ENCODE assay signal across 7 mouse cellular contexts in genomic region chr9:58442105-58443010, GRCm38 (mm10). TPM values are rescaled to one million over a fixed set of nuclear protein-coding genes. Genes with fewer than 3 reads are reported as not detected.
DNase-seq lines count a peak whose midpoint lies in the region; ATAC-seq and TF ChIP-seq lines count a peak whose summit lies in the region.

No protein-coding gene starts in this region.

- TF ChIP-seq CTCF in kidney, postnatal 0 days (IDR thresholded peaks at IDR 0.05; ENCODE audit: low read depth), result no peak

- ATAC-seq in kidney, postnatal 0 days (replicated peaks; ENCODE audit: low FRiP score, low read depth), result no peak
- peak; percentile 51; the same call in 1 of the 2 replicates for ATAC-seq in forebrain, embryonic 13.5 days
- ATAC-seq in midbrain, embryonic 16.5 days, result no peak
- ATAC-seq in monocyte, adult 5-6 weeks (replicated peaks; ENCODE audit: insufficient number of reproducible peaks, low FRiP score, low TSS enrichment, poor library complexity, severe bottlenecking), result no peak

- peak; percentile 18 for DNase-seq in kidney, postnatal 0 days (ENCODE audit: low spot score)
- no peak for DNase-seq in kidney, postnatal 14 days
- peak; percentile 93 for DNase-seq in brain, adult 2 months (ENCODE audit: low read depth, low spot score)
- DNase-seq in kidney, postnatal 36 days, result no peak

- H3K27me3 ChIP-seq in kidney, postnatal 0 days (ENCODE audit: insufficient read depth, low read length), result no peaks in the 10 kb centered on the region
- H3K27me3 ChIP-seq in forebrain, embryonic 13.5 days, result no peaks in the 10 kb centered on the region
- H3K27me3 ChIP-seq in midbrain, embryonic 16.5 days (ENCODE audit: control insufficient read depth, insufficient read depth, low read depth, low read length), result no peaks in the 10 kb centered on the region

- H3K4me1 ChIP-seq in kidney, postnatal 0 days (replicated peaks; ENCODE audit: insufficient read depth, low read length), result no peaks in the 10 kb centered on the region
- peaks cover 64% of the 10 kb centered on the region for H3K4me1 ChIP-seq in forebrain, embryonic 13.5 days
- H3K4me1 ChIP-seq in midbrain, embryonic 16.5 days (ENCODE audit: control insufficient read depth, insufficient read depth, low read length), result peaks cover 26% of the 10 kb centered on the region

- no peaks in the 10 kb centered on the region for H3K36me3 ChIP-seq in kidney, postnatal 0 days (ENCODE audit: insufficient read depth, low read length)
- H3K36me3 ChIP-seq in forebrain, embryonic 13.5 days (ENCODE audit: poor library complexity, severe bottlenecking), result no peaks in the 10 kb centered on the region
- H3K36me3 ChIP-seq in midbrain, embryonic 16.5 days (ENCODE audit: control insufficient read depth, insufficient read depth, low read length), result no peaks in the 10 kb centered on the region

- 44% methylated on average over 7 of the region's 7 CpGs for WGBS in kidney, postnatal 0 days
- 47% methylated on average over 7 of the region's 7 CpGs for WGBS in forebrain, embryonic 13.5 days
- WGBS in midbrain, embryonic 16.5 days, result 46% methylated on average over 7 of the region's 7 CpGs

- H3K9me3 ChIP-seq in kidney, postnatal 0 days (replicated peaks; ENCODE audit: low read length), result no peaks in the 10 kb centered on the region
- no peaks in the 10 kb centered on the region for H3K9me3 ChIP-seq in forebrain, embryonic 13.5 days (replicated peaks)
- no peaks in the 10 kb centered on the region for H3K9me3 ChIP-seq in midbrain, embryonic 16.5 days (replicated peaks; ENCODE audit: control insufficient read depth, low read length, poor library complexity, severe bottlenecking)

- H3K9ac ChIP-seq in kidney, postnatal 0 days (ENCODE audit: low read depth, low read length), result no peak overlapping the region
- H3K9ac ChIP-seq in forebrain, embryonic 13.5 days, result no peak overlapping the region
- no peak overlapping the region for H3K9ac ChIP-seq in midbrain, embryonic 16.5 days (ENCODE audit: low read depth, low read length)

- no peak overlapping the region for H3K4me3 ChIP-seq in kidney, postnatal 0 days (replicated peaks; ENCODE audit: low read depth, low read length)
- H3K4me3 ChIP-seq in forebrain, embryonic 13.5 days, result no peak overlapping the region
- no peak overlapping the region for H3K4me3 ChIP-seq in midbrain, embryonic 16.5 days (ENCODE audit: low read depth, low read length)

- no peak overlapping the region for H3K27ac ChIP-seq in kidney, postnatal 0 days
- peak overlapping the region; percentile 79 for H3K27ac ChIP-seq in forebrain, embryonic 13.5 days
- H3K27ac ChIP-seq in midbrain, embryonic 16.5 days (ENCODE audit: low read length), result 0 out of 2 replicates have a peak overlapping the region, but pooled peaks have one; percentile 35

- H3K4me2 ChIP-seq in kidney, postnatal 0 days (ENCODE audit: low read length), result no peak overlapping the region
- H3K4me2 ChIP-seq in forebrain, embryonic 13.5 days, result no peak overlapping the region
- no peak overlapping the region for H3K4me2 ChIP-seq in midbrain, embryonic 16.5 days (ENCODE audit: low read length)

RNA-seq across cellular contexts. Expression of gene Insyn1, which starts 46.0 kb away (rescaled TPM):
- polyA plus RNA-seq in kidney, postnatal 0 days (2015; fragmentation: Nextera tagmentation; extraction: Ambion mirVana), result 0.89 and 1.4 TPM in 2 replicates
- 2.8 and 3.5 TPM in 2 replicates for polyA plus RNA-seq in forebrain, embryonic 13.5 days (2015; fragmentation: Nextera tagmentation; extraction: Ambion mirVana)
- polyA plus RNA-seq in midbrain, embryonic 16.5 days (2015; fragmentation: Nextera tagmentation; extraction: Ambion mirVana), result 6.7 and 7.2 TPM in 2 replicates
- total RNA-seq in monocyte, adult 5-6 weeks (2017), result not detected in 3 replicates

Comparison
In these comparisons a context has a peak if more than half of its experiments do, and no peak if none do; other contexts are left out.
1. DNase-seq: peak in kidney, postnatal 0 days (single experiment) and brain, adult 2 months (single experiment); none in kidney, postnatal 14 days (single experiment) and kidney, postnatal 36 days (0 of 2).